Mouse (Mus musculus) forebrain, embryonic 11.5 days (tissue): ENCODE data around the gene Fzd1. TPM values are rescaled to one million over a fixed set of nuclear protein-coding genes. Genes with fewer than 3 reads are reported as not detected.
A peak's percentile ranks its signal among the peaks of the same experiment; 100 is the strongest.

Experiments
- ATAC-seq: fragments of 200-750 bp; cut with Nextera tagmentation; replicated peaks from 2 replicates; pipeline ENCODE4 v1.8.0; 2017; ENCODE audit warnings: moderate TSS enrichment; ENCODE audit not compliant: low FRiP score
- DNase-seq: peaks from one replicate; pipeline ENCODE4 v3.0.0-alpha.2; 2017; ENCODE audit warnings: low spot score
- H3K27ac ChIP-seq: fragments of 300-500 bp; sonication (generic); 2 replicates; pipeline ENCODE4 v1.5.1; 2014; ENCODE audit warnings: low read depth, low read length
- H3K27me3 ChIP-seq: fragments of 300-500 bp; sonication (generic); 2 replicates; pipeline ENCODE4 v1.6.1; 2014; ENCODE audit warnings: mild to moderate bottlenecking, low read length, mixed read lengths; ENCODE audit not compliant: control insufficient read depth, insufficient read depth
- H3K36me3 ChIP-seq: fragments of 300-500 bp; sonication (generic); 2 replicates; pipeline ENCODE4 v1.6.1; 2014; ENCODE audit warnings: mild to moderate bottlenecking, low read length, moderate library complexity, mixed read lengths; ENCODE audit not compliant: control insufficient read depth, insufficient read depth
- H3K4me1 ChIP-seq: fragments of 300-500 bp; sonication (generic); replicated peaks from 2 replicates; pipeline ENCODE4 v1.6.1; 2014; ENCODE audit warnings: low read length, mixed read lengths; ENCODE audit not compliant: control insufficient read depth, insufficient read depth
- H3K4me2 ChIP-seq: fragments of 300-500 bp; sonication (generic); 2 replicates; pipeline ENCODE4 v1.6.1; 2014; ENCODE audit warnings: low read depth, mild to moderate bottlenecking, low read length, moderate library complexity, mixed read lengths; ENCODE audit not compliant: severe bottlenecking
- H3K4me3 ChIP-seq: fragments of 300-500 bp; sonication (generic); 2 replicates; pipeline ENCODE4 v1.5.1; 2014; ENCODE audit warnings: low read depth, low read length
- H3K9ac ChIP-seq: fragments of 300-500 bp; sonication (generic); 2 replicates; pipeline ENCODE4 v1.6.1; 2014; ENCODE audit warnings: low read length
- H3K9me3 ChIP-seq: fragments of 300-500 bp; sonication (generic); 2 replicates; pipeline ENCODE4 v1.6.1; 2016; ENCODE audit warnings: low read length, mixed read lengths; ENCODE audit not compliant: control insufficient read depth
- WGBS: fragments of 180-500 bp; shearing (Covaris S2); extraction: QIAGEN DNeasy Blood & Tissue Kit; methylation state at CpG from one replicate; pipeline ENCODE4 v1.1.7; 2014; 5-methylcytosine and 5-hydroxymethylcytosine counted together
- polyA plus RNA-seq: library from polyadenylated mRNA; unstranded; fragments of >200 nt; fragmentation: Nextera tagmentation; extraction: Ambion mirVana; gene quantifications from 2 replicates; pipeline ENCODE4 v1.2.1, GENCODE M21; 2014

Gene Fzd1
- 35.0 and 36.4 TPM in 2 replicates for polyA plus RNA-seq

DNA sequence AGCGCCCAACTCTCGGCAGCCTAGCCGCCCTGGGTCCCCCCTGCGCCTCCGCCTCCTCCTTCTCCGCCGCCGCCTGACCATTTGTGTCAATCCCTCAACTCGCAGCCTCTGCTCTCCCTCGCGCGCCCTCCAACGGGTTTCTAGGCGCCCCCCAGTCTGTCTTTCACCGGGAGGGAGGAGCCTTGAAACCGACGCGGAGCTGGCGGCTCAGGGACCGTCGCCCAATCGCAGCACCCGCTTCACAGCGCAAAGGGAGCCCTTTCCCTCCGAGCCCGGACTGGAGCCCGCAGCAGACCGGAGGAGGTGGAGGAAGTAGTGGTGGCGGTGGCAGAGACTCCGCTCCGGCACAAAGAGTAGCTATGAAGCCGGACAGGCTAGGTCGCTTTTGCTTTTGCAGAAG is at the start of gene Fzd1:
Fzd1 (minus strand) TSS at position 134 of the 400 bp plus-strand sequence.
- peak within 1 kb of the TSS; percentile 96 for H3K9ac ChIP-seq
- under 1% methylated on average over 32 of the region's 33 CpGs for WGBS
- ATAC-seq: peak; percentile 95
- H3K4me2 ChIP-seq: peak within 1 kb of the TSS; percentile 94
- H3K4me3 ChIP-seq: peak within 1 kb of the TSS; percentile 85
- H3K27me3 ChIP-seq: no peaks in the 10 kb centered on the region
- no peaks in the 10 kb centered on the region for H3K36me3 ChIP-seq
- DNase-seq: peak; percentile 99
- H3K4me1 ChIP-seq: peaks cover 2% of the 10 kb centered on the region; the same call in 1 of the 2 replicates
- H3K27ac ChIP-seq: peak within 1 kb of the TSS; percentile 96
- no peaks in the 10 kb centered on the region for H3K9me3 ChIP-seq

DNA sequence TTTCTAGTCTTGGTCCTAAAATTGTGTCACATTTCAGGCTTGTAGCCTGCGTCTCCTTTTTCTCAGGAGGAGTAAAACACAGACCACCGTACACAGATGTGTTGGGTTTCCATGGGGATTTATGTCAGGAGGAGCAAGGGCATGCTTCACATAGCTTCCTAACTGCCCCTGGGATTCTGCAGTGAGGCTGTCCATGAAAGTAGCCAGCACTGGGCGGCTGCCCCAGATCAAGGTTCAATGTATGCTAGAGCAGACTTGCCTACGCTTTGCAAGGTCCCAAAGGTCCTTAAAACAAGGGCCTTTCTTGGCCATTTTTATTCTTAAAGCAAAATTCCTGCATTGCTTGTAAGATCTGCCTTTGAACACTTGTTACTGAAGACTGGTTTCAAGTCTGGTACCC is 47.4 kb upstream of the Fzd1 start:
- Histone ChIP-seq H3K4me2 (no peak overlapping the region), H3K4me1 (0 out of 2 replicates have a peak, but pooled peaks cover 4% of the 10 kb centered on the region), H3K4me3 (no peak overlapping the region), H3K9me3 (no peaks in the 10 kb centered on the region), H3K36me3 (no peaks in the 10 kb centered on the region), H3K9ac (no peak overlapping the region), H3K27me3 (no peaks in the 10 kb centered on the region), H3K27ac (no peak overlapping the region)
- 58% methylated on average over 4 of the region's 4 CpGs for WGBS
- no peak for ATAC-seq
- DNase-seq: no peak

DNA sequence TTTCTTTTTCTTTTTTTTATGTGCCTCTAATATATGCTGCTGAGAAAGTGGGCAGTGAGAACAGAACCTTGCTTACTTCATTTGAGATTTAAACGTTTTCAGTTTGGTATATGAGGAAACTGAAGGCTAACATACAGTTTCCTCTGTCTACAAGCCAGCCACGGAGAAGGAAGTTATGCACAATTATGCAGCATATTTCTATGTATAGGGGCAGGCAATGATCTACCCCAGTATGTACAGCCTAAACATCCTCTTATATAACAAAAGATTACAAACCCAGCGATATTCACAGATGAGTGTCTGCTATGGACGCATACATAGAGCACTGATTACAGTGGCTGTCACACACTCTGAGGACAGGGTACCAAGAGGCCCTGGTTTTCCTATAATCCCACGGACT is 45.9 kb upstream of the Fzd1 start:
- WGBS: 82% methylated on average over 5 of the region's 5 CpGs
- Histone ChIP-seq H3K27me3 (no peaks in the 10 kb centered on the region), H3K4me1 (0 out of 2 replicates have a peak, but pooled peaks cover 4% of the 10 kb centered on the region), H3K36me3 (no peaks in the 10 kb centered on the region), H3K27ac (no peak overlapping the region), H3K4me2 (no peak overlapping the region), H3K9me3 (no peaks in the 10 kb centered on the region), H3K9ac (no peak overlapping the region), H3K4me3 (no peak overlapping the region)
- ATAC-seq: no peak
- no peak for DNase-seq

DNA sequence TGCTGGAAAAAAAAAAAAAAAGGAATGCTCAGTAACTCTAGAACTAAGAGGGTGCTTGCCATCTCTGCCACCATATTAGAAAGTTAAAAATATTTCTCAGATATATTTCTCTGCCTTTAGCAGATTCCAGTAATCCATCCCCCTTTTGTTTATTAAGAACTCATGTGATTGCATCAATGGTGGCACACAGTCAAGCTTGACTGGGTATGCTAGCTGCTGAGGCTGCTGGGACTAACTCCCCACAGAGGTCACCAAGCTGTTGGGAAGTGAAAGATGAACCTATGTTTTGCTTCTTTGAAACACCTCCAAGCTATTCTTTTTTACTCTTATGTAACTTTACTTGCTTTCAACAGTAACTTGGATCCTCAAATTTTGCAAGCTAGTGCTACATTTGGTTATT is 44.1 kb upstream of the Fzd1 start:
- DNase-seq (no peak), ATAC-seq (no peak)
- Histone ChIP-seq H3K4me3 (no peak overlapping the region), H3K9ac (no peak overlapping the region), H3K36me3 (no peaks in the 10 kb centered on the region), H3K27me3 (no peaks in the 10 kb centered on the region), H3K4me2 (no peak overlapping the region), H3K4me1 (0 out of 2 replicates have a peak, but pooled peaks cover 4% of the 10 kb centered on the region), H3K9me3 (no peaks in the 10 kb centered on the region), H3K27ac (no peak overlapping the region)

DNA sequence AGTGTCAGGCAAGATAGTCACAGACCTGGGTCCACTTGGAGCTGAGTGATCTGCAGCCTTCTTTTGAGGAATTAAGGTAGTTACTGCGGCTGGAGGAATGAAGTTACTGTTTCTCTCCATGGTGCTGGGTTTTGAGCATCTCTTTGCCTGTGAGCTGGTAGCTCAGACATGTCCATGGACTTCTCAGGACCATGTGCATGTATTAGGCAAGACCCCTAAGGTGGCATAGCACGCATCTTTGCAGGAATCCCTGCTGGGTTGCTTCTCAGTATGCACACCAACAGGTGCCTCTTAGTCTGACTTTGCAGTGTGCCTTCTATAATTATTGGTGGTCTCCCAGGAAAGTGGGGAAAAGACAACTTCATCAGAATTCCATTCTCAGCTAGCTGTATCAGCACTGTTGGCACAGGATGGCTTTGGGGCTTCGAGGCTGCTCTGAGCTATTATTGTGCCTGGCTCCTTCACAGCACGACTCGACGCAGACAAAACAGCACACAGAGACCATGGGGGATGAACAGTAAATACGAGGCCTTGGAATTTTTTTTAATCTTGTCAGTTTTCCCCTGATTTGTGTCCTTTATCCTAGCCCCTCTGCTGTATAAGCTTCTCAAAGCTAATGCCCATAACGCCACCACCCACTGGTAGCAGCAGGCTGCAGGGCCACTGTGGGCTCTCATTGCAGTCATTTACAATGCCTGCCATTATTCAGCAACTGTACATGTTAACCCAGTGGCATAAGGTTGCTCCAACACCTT is 43.4 kb upstream of the Fzd1 start:
- no peaks in the 10 kb centered on the region for H3K27me3 ChIP-seq
- peak; percentile 49; the same call in 1 of the 2 replicates for ATAC-seq
- H3K9me3 ChIP-seq: no peaks in the 10 kb centered on the region
- H3K4me2 ChIP-seq: no peak overlapping the region
- WGBS: 43% methylated on average over 8 of the region's 8 CpGs
- H3K9ac ChIP-seq: no peak overlapping the region
- H3K36me3 ChIP-seq: no peaks in the 10 kb centered on the region
- H3K4me1 ChIP-seq: 0 out of 2 replicates have a peak, but pooled peaks cover 4% of the 10 kb centered on the region
- no peak overlapping the region for H3K4me3 ChIP-seq
- no peak overlapping the region for H3K27ac ChIP-seq
- no peak for DNase-seq

DNA sequence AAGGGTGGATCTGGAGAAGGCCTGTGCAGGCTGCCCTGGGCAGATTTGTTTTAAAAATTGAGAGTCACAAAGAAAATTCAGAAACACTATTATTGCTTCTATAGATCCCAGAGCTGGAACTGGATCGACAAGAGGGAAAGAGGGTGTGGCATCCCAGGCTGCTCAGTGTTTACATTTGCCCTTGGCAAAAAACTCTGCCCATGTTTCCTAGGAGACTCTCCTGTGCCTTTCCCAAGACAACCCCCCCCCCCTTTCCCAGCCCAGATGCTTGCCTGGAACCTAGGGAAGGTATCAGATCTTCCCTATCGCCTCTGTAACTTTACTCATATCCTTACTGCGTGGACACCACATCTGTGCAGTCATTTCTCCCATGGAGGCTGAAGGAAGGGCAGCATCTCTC is 33.4 kb upstream of the Fzd1 start:
- no peak for ATAC-seq
- H3K4me2 ChIP-seq: no peak overlapping the region
- no peak overlapping the region for H3K27ac ChIP-seq
- no peaks in the 10 kb centered on the region for H3K4me1 ChIP-seq
- 72% methylated on average over 3 of the region's 3 CpGs for WGBS
- no peaks in the 10 kb centered on the region for H3K27me3 ChIP-seq
- H3K9me3 ChIP-seq: no peaks in the 10 kb centered on the region
- no peak overlapping the region for H3K9ac ChIP-seq
- DNase-seq: no peak
- H3K36me3 ChIP-seq: no peaks in the 10 kb centered on the region
- no peak overlapping the region for H3K4me3 ChIP-seq

DNA sequence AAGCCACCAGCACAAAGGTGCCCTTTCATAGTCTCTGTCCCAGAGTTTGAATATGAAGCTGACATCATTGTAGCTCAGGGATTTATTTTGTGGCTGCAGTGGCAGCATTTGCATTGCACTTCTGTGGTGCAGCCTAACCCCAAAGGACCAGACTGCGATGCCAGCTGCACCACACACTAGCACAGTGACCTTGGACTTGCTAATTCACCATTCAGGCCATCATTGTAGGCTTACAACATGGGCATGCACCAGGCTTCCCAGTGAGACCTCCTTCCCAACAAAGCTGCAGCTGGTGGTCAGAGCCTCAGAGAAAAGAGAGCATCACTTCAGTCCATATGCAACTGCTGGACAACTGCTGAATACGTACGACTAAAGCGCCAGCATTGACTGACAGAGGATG is 32.4 kb upstream of the Fzd1 start:
- no peak overlapping the region for H3K27ac ChIP-seq
- H3K36me3 ChIP-seq: no peaks in the 10 kb centered on the region
- H3K9me3 ChIP-seq: no peaks in the 10 kb centered on the region
- H3K27me3 ChIP-seq: no peaks in the 10 kb centered on the region
- no peak overlapping the region for H3K9ac ChIP-seq
- H3K4me2 ChIP-seq: no peak overlapping the region
- DNase-seq (no peak), ATAC-seq (no peak; the same call in 1 of the 2 replicates)
- WGBS: 83% methylated on average over 4 of the region's 4 CpGs
- no peaks in the 10 kb centered on the region for H3K4me1 ChIP-seq
- no peak overlapping the region for H3K4me3 ChIP-seq

DNA sequence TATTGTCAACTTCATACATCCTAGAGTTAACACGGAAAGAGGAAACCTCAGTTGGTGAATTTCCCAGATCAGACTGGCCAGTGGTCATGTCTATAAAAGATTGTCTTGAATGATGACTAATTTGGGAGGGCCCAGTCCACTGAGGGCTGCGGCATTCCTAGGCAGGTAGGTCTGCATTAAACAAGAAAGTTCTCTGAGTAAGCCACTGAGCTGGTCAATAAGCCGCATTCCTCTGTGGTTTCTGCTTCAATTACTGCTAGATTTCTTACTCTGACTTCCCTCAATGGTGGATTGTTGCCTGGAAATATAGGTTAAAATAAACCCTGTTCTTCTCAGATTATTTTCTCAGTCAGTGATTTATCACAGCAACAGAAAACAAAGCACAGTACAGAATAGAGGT is 30.6 kb upstream of the Fzd1 start:
- Histone ChIP-seq H3K27ac (no peak overlapping the region), H3K4me1 (no peaks in the 10 kb centered on the region), H3K4me3 (no peak overlapping the region), H3K4me2 (no peak overlapping the region), H3K36me3 (no peaks in the 10 kb centered on the region), H3K9me3 (no peaks in the 10 kb centered on the region), H3K27me3 (no peaks in the 10 kb centered on the region), H3K9ac (no peak overlapping the region)
- ATAC-seq (no peak), DNase-seq (no peak)
- WGBS: 89% methylated on average over 3 of the region's 3 CpGs

DNA sequence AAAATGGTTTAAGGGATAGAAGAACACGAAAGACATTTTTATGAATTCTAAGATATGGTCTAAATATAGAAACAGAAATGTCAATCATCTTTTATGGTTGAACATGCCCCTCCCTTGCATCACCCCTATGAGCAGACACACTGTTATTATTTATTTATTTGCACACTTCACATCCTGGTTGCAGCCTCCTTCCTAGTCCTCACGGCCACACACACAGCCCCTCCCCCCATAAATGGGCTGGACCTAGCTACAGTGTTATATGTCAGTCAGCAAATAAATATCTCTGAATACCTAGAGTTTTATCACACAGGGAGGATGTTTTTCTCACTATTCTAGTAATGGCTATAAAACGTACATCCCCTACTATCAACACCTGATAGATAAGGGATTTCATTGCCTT is 29.0 kb upstream of the Fzd1 start:
- Histone ChIP-seq H3K27me3 (no peaks in the 10 kb centered on the region), H3K4me1 (no peaks in the 10 kb centered on the region), H3K4me2 (no peak overlapping the region), H3K9me3 (no peaks in the 10 kb centered on the region), H3K4me3 (no peak overlapping the region), H3K36me3 (no peaks in the 10 kb centered on the region), H3K27ac (no peak overlapping the region), H3K9ac (no peak overlapping the region)
- 90% methylated on average over 3 of the region's 3 CpGs for WGBS
- ATAC-seq (no peak), DNase-seq (no peak)
